16 mouse cellular contexts compared by ENCODE assay signal in genomic region chr1:194412193-194412592, GRCm38 (mm10).
"Had no signal": no experiment of that assay in that cellular context is flagged by ENCODE, and none has a peak within 500 bp of the region (broad histone marks: within the 10 kb centered on the region; RNA-seq: fewer than 3 reads in every experiment).

No protein-coding gene starts in this region.

- DNase-seq: kidney, postnatal 36 days; liver, embryonic 13.5 days; lung, adult 2 months; lung, postnatal 14 days; lung, postnatal 4 days; midbrain, embryonic 14.5 days; right cerebral cortex, adult 18-20 months; right cerebral cortex, postnatal 25 days; spleen, adult 18-20 months; thymus, postnatal 25 days had no signal

- ATAC-seq: intestine, postnatal 0 days had no signal

- H3K4me2 ChIP-seq: liver, embryonic 13.5 days; midbrain, embryonic 11.5 days; neural tube, embryonic 12.5 days; stomach, embryonic 15.5 days had no signal

- H3K36me3 ChIP-seq: liver, embryonic 13.5 days; neural tube, embryonic 12.5 days; stomach, embryonic 15.5 days had no signal

- H3K27me3 ChIP-seq: liver, embryonic 13.5 days; neural tube, embryonic 12.5 days; stomach, embryonic 15.5 days had no signal

- H3K27ac ChIP-seq: kidney, postnatal 0 days; left cerebral cortex, adult 2 months; liver, embryonic 13.5 days; neural tube, embryonic 12.5 days; stomach, embryonic 15.5 days had no signal

- H3K9ac ChIP-seq: liver, embryonic 13.5 days; neural tube, embryonic 12.5 days; stomach, embryonic 15.5 days had no signal

- H3K4me1 ChIP-seq: liver, embryonic 13.5 days; neural tube, embryonic 12.5 days; stomach, embryonic 15.5 days had no signal

- H3K9me3 ChIP-seq: liver, embryonic 13.5 days; neural tube, embryonic 12.5 days; stomach, embryonic 15.5 days had no signal

- H3K4me3 ChIP-seq: left cerebral cortex, adult 2 months; liver, embryonic 13.5 days; neural tube, embryonic 12.5 days; stomach, embryonic 15.5 days had no signal
